Mouse (Mus musculus) CH12.LX (cell line): Measurements from ENCODE around the gene Fam19a1. TPM values are rescaled to one million over a fixed set of nuclear protein-coding genes. Genes with fewer than 3 reads are reported as not detected.

Source experiments
- DNase-seq: peaks from one replicate; pipeline ENCODE4 v3.0.0-alpha.2; 2013; ENCODE audit errors: extremely low read depth
- H3K27ac ChIP-seq: 2 replicates; pipeline ENCODE4 v1.5.1; 2012; ENCODE audit warnings: low read depth, mild to moderate bottlenecking, control low read depth, moderate library complexity; ENCODE audit not compliant: insufficient read depth
- H3K27me3 ChIP-seq: replicated peaks from 2 replicates; pipeline ENCODE3; 2012; ENCODE audit warnings: inconsistent platforms
- H3K36me3 ChIP-seq, 2 experiments: replicated peaks in 1 of 2; 2 replicates each; pipeline versions ENCODE3 to v1.6.1; 2012; ENCODE audit warnings: inconsistent platforms in 1 of 2, low read length in 1 of 2, mild to moderate bottlenecking in 1 of 2, mixed read lengths in 1 of 2, moderate library complexity in 1 of 2; ENCODE audit not compliant: control insufficient read depth in 1 of 2, insufficient read depth in 1 of 2
- H3K4me1 ChIP-seq, 2 experiments: 2 replicates each; pipeline ENCODE4 v1.6.1; 2012; ENCODE audit warnings: inconsistent platforms in 1 of 2, moderate library complexity in 1 of 2; ENCODE audit not compliant: insufficient read depth in 2 of 2, control insufficient read depth in 1 of 2
- H3K4me2 ChIP-seq: 2 replicates; pipeline ENCODE4 v1.6.1; 2012; ENCODE audit warnings: low read depth, mild to moderate bottlenecking, control low read depth; ENCODE audit not compliant: poor library complexity, insufficient read depth, severe bottlenecking
- H3K4me3 ChIP-seq, 3 experiments: fragments of 150-350 bp in 1 of 3; sonication (generic) in 1 of 3; replicated peaks in 1 of 3; 2 replicates each; pipeline versions ENCODE3 to v1.5.1; 2011 to 2012; ENCODE audit warnings: low read depth in 2 of 3, low read length in 2 of 3, mild to moderate bottlenecking in 2 of 3, moderate library complexity in 2 of 3, control low read depth in 1 of 3, improper control_type of control experiment in 1 of 3, inconsistent platforms in 1 of 3, mixed read lengths in 1 of 3; ENCODE audit not compliant: poor library complexity in 1 of 3
- H3K79me2 ChIP-seq: replicated peaks from 2 replicates; pipeline ENCODE4 v1.6.1; 2012; ENCODE audit warnings: mild to moderate bottlenecking, moderate library complexity; ENCODE audit not compliant: control insufficient read depth, poor library complexity, insufficient read depth, severe bottlenecking; ENCODE audit errors: extremely low read depth
- H3K9ac ChIP-seq: 2 replicates; pipeline ENCODE4 v1.6.1; 2012; ENCODE audit warnings: low read depth, mild to moderate bottlenecking, control low read depth, moderate library complexity; ENCODE audit not compliant: insufficient read depth
- H3K9me3 ChIP-seq: replicated peaks from 2 replicates; pipeline ENCODE3; 2012; ENCODE audit warnings: low read length, inconsistent platforms, mixed read lengths
- BHLHE40 ChIP-seq: IDR thresholded peaks from 2 replicates; pipeline ENCODE4 v1.6.1; 2011; ENCODE audit warnings: mild to moderate bottlenecking, low read depth, low read length, improper control_type of control experiment
- CHD2 ChIP-seq: IDR thresholded peaks from 2 replicates; pipeline ENCODE4 v1.6.1; 2011; ENCODE audit warnings: low read length, improper control_type of control experiment
- EP300 ChIP-seq: IDR thresholded peaks from 2 replicates; pipeline ENCODE4 v1.6.1; 2011; ENCODE audit warnings: low read length, improper control_type of control experiment
- ETS1 ChIP-seq: conservative IDR thresholded peaks from 2 replicates; pipeline ENCODE4 v1.6.1; 2012; ENCODE audit warnings: low read depth, mild to moderate bottlenecking, inconsistent platforms, low read length, improper control_type of control experiment, moderate library complexity
- GABPA ChIP-seq: IDR thresholded peaks from 2 replicates; pipeline ENCODE4 v1.6.1; 2012; ENCODE audit warnings: low read depth, low read length, improper control_type of control experiment, inconsistent platforms; ENCODE audit not compliant: insufficient replicate concordance
- JUN ChIP-seq: IDR thresholded peaks from 2 replicates; pipeline ENCODE4 v1.6.1; 2011; ENCODE audit warnings: low read depth, mild to moderate bottlenecking, low read length, improper control_type of control experiment, moderate library complexity; ENCODE audit not compliant: insufficient read depth
- JUND ChIP-seq: conservative IDR thresholded peaks from 2 replicates; pipeline ENCODE4 v1.6.1; 2011; ENCODE audit warnings: low read depth, low read length, improper control_type of control experiment
- KAT2A ChIP-seq: IDR thresholded peaks from 2 replicates; pipeline ENCODE4 v1.6.1; 2012; ENCODE audit warnings: low read length, improper control_type of control experiment, inconsistent platforms; ENCODE audit not compliant: insufficient replicate concordance
- MAFK ChIP-seq: IDR thresholded peaks from 2 replicates; pipeline ENCODE4 v1.6.1; 2011; ENCODE audit warnings: low read length, improper control_type of control experiment; ENCODE audit not compliant: insufficient replicate concordance
- MAX ChIP-seq: IDR thresholded peaks from 2 replicates; pipeline ENCODE4 v1.6.1; 2011; ENCODE audit warnings: low read length, improper control_type of control experiment
- MAZ ChIP-seq: IDR thresholded peaks from 2 replicates; pipeline ENCODE4 v1.6.1; 2012; ENCODE audit warnings: low read depth, mild to moderate bottlenecking, inconsistent platforms, low read length, improper control_type of control experiment, moderate library complexity
- NRF1 ChIP-seq: IDR thresholded peaks from 2 replicates; pipeline ENCODE4 v1.6.1; 2014; ENCODE audit warnings: low read depth, mild to moderate bottlenecking, inconsistent platforms, low read length, improper control_type of control experiment, moderate library complexity
- POLR2A ChIP-seq: IDR thresholded peaks from 2 replicates; pipeline ENCODE4 v1.6.1; 2011; ENCODE audit warnings: low read depth, mild to moderate bottlenecking, improper control_type of control experiment, low read length
- POLR2AphosphoS2 ChIP-seq: IDR thresholded peaks from 2 replicates; pipeline ENCODE4 v1.6.1; 2011; ENCODE audit warnings: low read depth, low read length, improper control_type of control experiment
- RCOR1 ChIP-seq: conservative IDR thresholded peaks from 2 replicates; pipeline ENCODE4 v1.6.1; 2012; ENCODE audit warnings: low read depth, mild to moderate bottlenecking, inconsistent platforms, low read length, improper control_type of control experiment
- TBP ChIP-seq: conservative IDR thresholded peaks from 2 replicates; pipeline ENCODE4 v1.6.1; 2011; ENCODE audit warnings: low read depth, low read length, improper control_type of control experiment
- USF1 ChIP-seq: IDR thresholded peaks from 2 replicates; pipeline ENCODE4 v1.6.1; 2014; ENCODE audit warnings: low read depth, mild to moderate bottlenecking, inconsistent platforms, low read length, improper control_type of control experiment
- USF2 ChIP-seq: conservative IDR thresholded peaks from 2 replicates; pipeline ENCODE4 v1.6.1; 2011; ENCODE audit warnings: low read depth, low read length, improper control_type of control experiment
- ZC3H11A ChIP-seq: IDR thresholded peaks from 2 replicates; pipeline ENCODE4 v1.6.1; 2012; ENCODE audit warnings: low read depth, mild to moderate bottlenecking, inconsistent platforms, low read length, improper control_type of control experiment
- ZKSCAN1 ChIP-seq: IDR thresholded peaks from 2 replicates; pipeline ENCODE4 v1.6.1; 2012; ENCODE audit warnings: low read depth, inconsistent platforms, low read length, improper control_type of control experiment, borderline replicate concordance
- dilution Hi-C: fragments of 300-500 bp; cut with MboI; formaldehyde crosslinking; loops from 2 replicates; pipeline ENCODE4 v1.14.3; 2020; ENCODE audit warnings: low sequenced_read_pairs; ENCODE audit not compliant: extremely low pct_unique_long_range_greater_than_20kb, extremely low pct_ligation_motif_present
- in situ Hi-C: fragments of 300-500 bp; cut with MboI; formaldehyde crosslinking; loops from 3 replicates; pipeline ENCODE4 v1.14.3; 2019; ENCODE audit warnings: low sequenced_read_pairs, low pct_ligation_motif_present, low pct_unique_long_range_greater_than_20kb, mixed read lengths
- polyA plus RNA-seq: library from polyadenylated mRNA; unstranded; fragments of >175 nt; gene quantifications from 2 replicates; pipeline ENCODE4 v1.2.1, GENCODE M21; 2012; ENCODE audit warnings: low read depth; ENCODE audit not compliant: insufficient read length
- total RNA-seq, 2 experiments: library from RNA; depleted of rRNA; stranded (reverse); fragments of 300-350 nt in 1 of 2; fragments of >200 nt in 1 of 2; gene quantifications; 2 replicates each; pipeline ENCODE4 v1.2.3; 2012 to 2014

The Fam19a1 gene
- total and polyA plus RNA-seq, 3 experiments, result 0.08 TPM; not detected in 2

DNA sequence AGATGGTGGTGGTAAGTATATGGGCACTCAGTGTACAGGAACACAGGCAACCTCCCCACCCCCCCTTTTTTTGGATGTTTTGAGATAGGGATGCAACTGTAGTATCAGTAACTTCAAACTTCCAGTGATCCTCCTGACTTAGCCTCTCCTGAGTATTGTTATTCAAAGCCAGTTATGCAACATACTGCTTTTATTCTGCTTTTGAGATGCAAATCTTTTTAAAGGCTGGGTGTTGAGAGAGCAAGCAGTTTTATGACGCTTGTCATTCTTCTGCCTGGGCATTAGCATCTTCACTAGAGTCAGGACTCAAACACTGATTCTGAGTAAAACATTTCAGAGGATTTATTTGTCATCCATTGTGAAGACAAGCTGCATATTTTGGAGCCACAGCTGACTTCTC is 271.5 kb downstream of the Fam19a1 start:
- Histone ChIP-seq H3K4me3 (no peak overlapping the region), H3K27me3 (no peaks in the 10 kb centered on the region), H3K9me3 (peaks cover 5% of the 10 kb centered on the region), H3K4me2 (no peak overlapping the region), H3K9ac (no peak overlapping the region), H3K79me2 (no peaks in the 10 kb centered on the region), H3K36me3 (no peaks in the 10 kb centered on the region), H3K27ac (no peak overlapping the region), H3K4me1 (no peaks in the 10 kb centered on the region)
- dilution Hi-C loops, result no loop called here
- TF ChIP-seq KAT2A (no peak), ZKSCAN1 (no peak), USF1 (no peak), ETS1 (no peak), USF2 (no peak), NRF1 (no peak), POLR2AphosphoS2 (no peak), RCOR1 (no peak), MAFK (no peak), MAZ (no peak), ZC3H11A (no peak), POLR2A (no peak), CHD2 (no peak), BHLHE40 (no peak), JUND (no peak), MAX (no peak), GABPA (no peak), EP300 (no peak), JUN (no peak)
- in situ Hi-C loops, result no loop called here
- DNase-seq, result no peak

DNA sequence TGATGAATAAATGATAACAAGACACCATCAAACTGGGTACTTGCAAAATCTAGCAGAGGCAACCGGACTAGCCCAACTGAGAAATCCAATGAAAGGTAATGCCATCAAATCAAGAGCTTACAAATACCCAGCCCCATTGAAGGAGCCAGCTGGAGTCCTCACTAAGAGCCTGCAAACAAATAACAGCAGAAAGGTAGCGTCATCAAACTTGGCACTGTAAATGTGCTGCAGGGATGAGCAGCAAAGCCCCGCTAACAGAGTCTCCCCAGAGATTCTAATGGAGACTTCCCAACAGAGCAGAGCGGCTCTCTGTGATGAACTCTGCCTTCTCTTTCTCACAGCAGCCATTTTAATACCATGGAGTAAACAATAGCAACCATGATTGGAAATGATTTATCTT is 305.9 kb downstream of the Fam19a1 start:
- Histone ChIP-seq H3K4me1 (no peaks in the 10 kb centered on the region), H3K79me2 (no peaks in the 10 kb centered on the region), H3K4me2 (no peak overlapping the region), H3K4me3 (no peak overlapping the region), H3K36me3 (no peaks in the 10 kb centered on the region), H3K9ac (no peak overlapping the region), H3K27me3 (no peaks in the 10 kb centered on the region), H3K9me3 (peaks cover 4% of the 10 kb centered on the region), H3K27ac (no peak overlapping the region)
- TF ChIP-seq TBP (no peak), ZKSCAN1 (no peak)
- dilution Hi-C loops (no loop called here), in situ Hi-C loops (no loop called here)
- no peak for DNase-seq
